33 mouse cellular contexts compared by ENCODE assay signal in the genomic region with DNA sequence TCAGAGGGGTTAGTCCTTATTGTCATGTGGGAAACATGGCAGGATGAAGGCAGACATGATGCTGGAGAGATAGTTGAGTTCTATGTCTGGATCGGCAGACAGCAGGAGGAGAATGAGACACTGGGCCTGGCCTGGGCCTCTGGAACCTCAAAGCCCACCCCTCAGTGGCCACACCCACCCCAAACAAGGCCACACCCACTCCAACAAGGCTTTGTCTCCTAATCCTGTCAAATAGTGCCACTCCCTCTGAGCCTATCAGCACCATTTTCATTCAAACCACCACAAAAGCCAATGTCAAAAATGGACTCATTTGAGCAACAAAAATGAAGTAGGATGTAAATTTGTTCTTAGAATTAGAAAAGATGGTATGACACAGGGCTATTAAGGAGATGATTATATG. TPM values are rescaled to one million over a fixed set of nuclear protein-coding genes. Genes with fewer than 3 reads are reported as not detected.
"Had no signal": no experiment of that assay in that cellular context is flagged by ENCODE, and none has a peak within 500 bp of the region (broad histone marks: within the 10 kb centered on the region; RNA-seq: fewer than 3 reads in every experiment).

No protein-coding gene starts in this region.

- H3K36me3 ChIP-seq: heart, embryonic 10.5 days; heart, embryonic 12.5 days; hindbrain, embryonic 13.5 days; hindbrain, embryonic 15.5 days; kidney, embryonic 15.5 days; limb, embryonic 10.5 days; limb, embryonic 12.5 days; liver, embryonic 13.5 days; liver, embryonic 15.5 days had no signal

- H3K27me3 ChIP-seq: hindbrain, embryonic 13.5 days; hindbrain, embryonic 15.5 days; kidney, embryonic 15.5 days; limb, embryonic 12.5 days had no signal

- H3K27ac ChIP-seq: gastrocnemius, adult 2 months; heart, embryonic 10.5 days; hindbrain, embryonic 13.5 days; hindbrain, embryonic 15.5 days; hindbrain, postnatal 0 days; kidney, embryonic 15.5 days; kidney, postnatal 0 days; left cerebral cortex, adult 2 months; limb, embryonic 10.5 days; limb, embryonic 12.5 days; liver, embryonic 13.5 days; liver, embryonic 15.5 days had no signal

- H3K4me2 ChIP-seq: heart, embryonic 12.5 days; hindbrain, embryonic 13.5 days; hindbrain, embryonic 15.5 days; kidney, embryonic 15.5 days; limb, embryonic 12.5 days; liver, embryonic 11.5 days; liver, embryonic 13.5 days; liver, embryonic 15.5 days had no signal

- H3K4me1 ChIP-seq: heart, embryonic 12.5 days; hindbrain, embryonic 13.5 days; hindbrain, embryonic 15.5 days; liver, embryonic 15.5 days had no signal

- ATAC-seq: hindbrain, postnatal 0 days; intestine, embryonic 16.5 days had no signal

- DNase-seq: gastrocnemius, adult 2 months; gastrocnemius, postnatal 10 days; gastrocnemius, postnatal 25 days; heart, adult 18-20 months; heart, postnatal 10 days; heart, postnatal 36 days; kidney, adult 11 months; kidney, adult 2 months; kidney, adult 9 months; kidney, postnatal 14 days; kidney, postnatal 36 days; layer of hippocampus, adult 9-11 months; liver; liver, embryonic 13.5 days had no signal

- H3K9me3 ChIP-seq: heart, embryonic 10.5 days; heart, embryonic 12.5 days; hindbrain, embryonic 13.5 days; hindbrain, embryonic 15.5 days; kidney, embryonic 15.5 days; limb, embryonic 10.5 days; limb, embryonic 12.5 days; liver, embryonic 13.5 days; liver, embryonic 15.5 days had no signal

- H3K4me3 ChIP-seq: gastrocnemius, adult 2 months; heart, embryonic 10.5 days; heart, embryonic 12.5 days; hindbrain, embryonic 13.5 days; hindbrain, embryonic 15.5 days; kidney, embryonic 15.5 days; left cerebral cortex, adult 2 months; limb, embryonic 10.5 days; limb, embryonic 12.5 days; liver, embryonic 13.5 days; liver, embryonic 15.5 days had no signal

- H3K9ac ChIP-seq: heart, embryonic 12.5 days; hindbrain, embryonic 13.5 days; hindbrain, embryonic 15.5 days; kidney, embryonic 15.5 days; limb, embryonic 12.5 days; liver, embryonic 13.5 days; liver, embryonic 15.5 days had no signal

RNA-seq across cellular contexts. Expression of a gene that starts 23.3 kb away (rescaled TPM):
- total RNA-seq: gastrocnemius, adult 2 months; gastrocnemius, postnatal 25 days; heart, adult 18-20 months; heart, adult 8-10 months; heart, postnatal 10 days; hindbrain, postnatal 0 days; layer of hippocampus, adult 18-20 months; layer of hippocampus, postnatal 14 days; left cerebral cortex, adult 2 months; left cerebral cortex, postnatal 14 days; left cerebral cortex, postnatal 36 days had no signal
- polyA plus RNA-seq: hindbrain, embryonic 11.5 days; hindbrain, embryonic 13.5 days; hindbrain, embryonic 15.5 days; hindbrain, postnatal 0 days; kidney, adult 2 months had no signal
